Mouse (Mus musculus): ENCODE results near the gene Col6a6. TPM values are rescaled to one million over a fixed set of nuclear protein-coding genes. Genes with fewer than 3 reads are reported as not detected.

Gene Col6a6
- polyA plus RNA-seq, 1 experiment from 2014 or later: 0.83 TPM

DNA sequence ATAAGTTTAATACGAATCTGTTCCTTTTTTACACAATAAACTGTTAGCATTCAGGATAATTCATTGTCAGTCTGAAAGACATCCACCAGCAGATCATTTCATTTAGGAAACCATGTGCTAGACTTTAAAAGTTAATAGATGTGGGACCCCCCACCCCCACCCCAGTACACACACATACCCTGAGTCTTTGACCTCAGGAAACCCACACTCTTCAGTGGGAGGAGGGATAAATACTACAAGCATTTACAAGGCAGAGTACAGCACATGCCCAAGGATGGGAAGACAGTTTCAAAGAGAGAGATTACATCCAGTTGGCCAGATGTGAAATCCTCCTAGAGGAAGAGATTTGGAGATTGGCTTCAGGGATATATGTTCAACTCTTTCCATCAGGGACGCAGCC, 87.5 kb downstream of the Col6a6 start:
- no peaks in the 10 kb centered on the region for H3K9me3 ChIP-seq (ENCODE audit: control insufficient read depth, low read length)
- no peaks in the 10 kb centered on the region for H3K4me1 ChIP-seq (ENCODE audit: control insufficient read depth, insufficient read depth, low read length)
- no peak overlapping the region for H3K4me2 ChIP-seq (replicated peaks; ENCODE audit: low read depth, low read length)
- H3K4me3 ChIP-seq (ENCODE audit: low read length): no peak overlapping the region
- no peaks in the 10 kb centered on the region for H3K27me3 ChIP-seq (ENCODE audit: control insufficient read depth, insufficient read depth, low read length)
- no peak overlapping the region for H3K27ac ChIP-seq (ENCODE audit: low read depth, low read length)
- 70% methylated on average over 2 of the region's 2 CpGs for WGBS
- H3K36me3 ChIP-seq (ENCODE audit: control insufficient read depth, insufficient read depth, low read length): no peaks in the 10 kb centered on the region
- no peak overlapping the region for H3K9ac ChIP-seq (ENCODE audit: low read depth, low read length)
- no peak for ATAC-seq (ENCODE audit: low FRiP score, low TSS enrichment)

- no peak overlapping the region for H3K4me3 ChIP-seq (ENCODE audit: low read length)
- H3K9ac ChIP-seq (ENCODE audit: low read depth, low read length): no peak overlapping the region
- no peak overlapping the region for H3K27ac ChIP-seq (ENCODE audit: low read depth, low read length)
- 86% methylated on average over 9 of the region's 9 CpGs for WGBS
- ATAC-seq (ENCODE audit: low FRiP score, low TSS enrichment): no peak
- H3K9me3 ChIP-seq (ENCODE audit: control insufficient read depth, low read length): no peaks in the 10 kb centered on the region
- H3K4me1 ChIP-seq (ENCODE audit: control insufficient read depth, insufficient read depth, low read length): no peaks in the 10 kb centered on the region
- no peak overlapping the region for H3K4me2 ChIP-seq (replicated peaks; ENCODE audit: low read depth, low read length)
- no peaks in the 10 kb centered on the region for H3K27me3 ChIP-seq (ENCODE audit: control insufficient read depth, insufficient read depth, low read length)
- H3K36me3 ChIP-seq (ENCODE audit: control insufficient read depth, insufficient read depth, low read length): no peaks in the 10 kb centered on the region
Measured at GRCm38 (mm10) chr9:105739446-105739845, 88.5 kb downstream of the Col6a6 start.

DNA sequence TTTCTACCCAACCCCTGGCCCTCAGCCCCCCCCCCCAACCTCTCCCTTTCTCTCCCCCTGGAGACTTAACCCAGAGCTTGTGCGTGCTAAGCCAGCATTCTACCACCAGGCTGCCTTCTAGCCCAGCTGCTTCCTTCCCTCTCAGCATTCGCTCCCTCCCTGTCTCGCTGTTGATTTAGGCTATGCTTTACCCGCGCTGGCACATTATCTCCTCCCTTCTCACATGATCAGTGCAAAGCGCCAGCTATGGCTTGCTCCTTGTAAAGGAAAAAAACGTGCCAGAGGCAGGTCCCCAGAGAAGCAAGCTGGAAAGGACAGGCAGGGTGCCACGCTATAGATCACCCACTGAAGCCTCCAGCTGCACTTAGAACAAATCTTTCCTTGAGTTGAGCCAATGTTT, 90.5 kb downstream of the Col6a6 start:
- 0 out of 2 replicates have a peak, but pooled peaks have one; percentile 39 for ATAC-seq (ENCODE audit: low FRiP score, low TSS enrichment)
- Histone ChIP-seq H3K9me3 (ENCODE audit: control insufficient read depth, low read length) (no peaks in the 10 kb centered on the region), H3K9ac (ENCODE audit: low read depth, low read length) (no peak overlapping the region), H3K27me3 (ENCODE audit: control insufficient read depth, insufficient read depth, low read length) (no peaks in the 10 kb centered on the region), H3K4me3 (ENCODE audit: low read length) (no peak overlapping the region), H3K36me3 (ENCODE audit: control insufficient read depth, insufficient read depth, low read length) (no peaks in the 10 kb centered on the region), H3K4me2 (replicated peaks; ENCODE audit: low read depth, low read length) (no peak overlapping the region; the same call in 1 of the 2 replicates), H3K27ac (ENCODE audit: low read depth, low read length) (no peak overlapping the region), H3K4me1 (ENCODE audit: control insufficient read depth, insufficient read depth, low read length) (no peaks in the 10 kb centered on the region)
- WGBS: 42% methylated on average over 8 of the region's 8 CpGs

- no peak overlapping the region for H3K4me3 ChIP-seq (ENCODE audit: low read length)
- no peaks in the 10 kb centered on the region for H3K4me1 ChIP-seq (ENCODE audit: control insufficient read depth, insufficient read depth, low read length)
- no peak overlapping the region for H3K27ac ChIP-seq (ENCODE audit: low read depth, low read length)
- no peak overlapping the region for H3K4me2 ChIP-seq (replicated peaks; ENCODE audit: low read depth, low read length)
- H3K27me3 ChIP-seq (ENCODE audit: control insufficient read depth, insufficient read depth, low read length): no peaks in the 10 kb centered on the region
- no peak overlapping the region for H3K9ac ChIP-seq (ENCODE audit: low read depth, low read length)
- no peaks in the 10 kb centered on the region for H3K9me3 ChIP-seq (ENCODE audit: control insufficient read depth, low read length)
- ATAC-seq (ENCODE audit: low FRiP score, low TSS enrichment): no peak
- no peaks in the 10 kb centered on the region for H3K36me3 ChIP-seq (ENCODE audit: control insufficient read depth, insufficient read depth, low read length)
- WGBS: 85% methylated on average over 5 of the region's 5 CpGs
Measured at GRCm38 (mm10) chr9:105735195-105735594, 92.8 kb downstream of the Col6a6 start.

GRCm38 (mm10) chr9:105734651-105735050, 93.3 kb downstream of the Col6a6 start:
- Histone ChIP-seq H3K9me3 (ENCODE audit: control insufficient read depth, low read length) (no peaks in the 10 kb centered on the region), H3K27me3 (ENCODE audit: control insufficient read depth, insufficient read depth, low read length) (no peaks in the 10 kb centered on the region), H3K36me3 (ENCODE audit: control insufficient read depth, insufficient read depth, low read length) (no peaks in the 10 kb centered on the region), H3K4me1 (ENCODE audit: control insufficient read depth, insufficient read depth, low read length) (no peaks in the 10 kb centered on the region), H3K4me2 (replicated peaks; ENCODE audit: low read depth, low read length) (no peak overlapping the region), H3K9ac (ENCODE audit: low read depth, low read length) (no peak overlapping the region), H3K27ac (ENCODE audit: low read depth, low read length) (no peak overlapping the region), H3K4me3 (ENCODE audit: low read length) (no peak overlapping the region)
- ATAC-seq (ENCODE audit: low FRiP score, low TSS enrichment): no peak
- 63% methylated on average over 2 of the region's 2 CpGs for WGBS

DNA sequence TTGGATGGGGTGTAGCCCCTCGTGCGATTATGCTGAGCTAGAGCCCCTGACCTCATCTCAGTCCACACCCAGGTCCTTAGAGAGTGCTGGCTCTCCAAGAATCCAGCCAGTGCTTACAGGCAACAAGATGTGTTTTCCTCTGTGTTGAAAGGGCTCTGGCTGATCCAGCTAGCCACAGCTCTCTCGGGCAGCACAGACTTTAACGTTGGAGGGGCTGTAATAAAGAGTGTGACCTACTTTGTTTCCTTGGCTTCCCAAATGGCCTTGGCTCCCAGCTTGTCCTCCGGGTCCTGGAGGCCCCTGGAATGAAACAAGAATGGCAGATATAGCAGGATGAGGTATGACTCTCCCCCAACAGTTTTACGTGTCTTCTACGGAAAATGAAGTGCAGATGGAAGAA, 96.0 kb downstream of the Col6a6 start:
- Histone ChIP-seq H3K36me3 (ENCODE audit: control insufficient read depth, insufficient read depth, low read length) (no peaks in the 10 kb centered on the region), H3K9ac (ENCODE audit: low read depth, low read length) (no peak overlapping the region), H3K4me3 (ENCODE audit: low read length) (no peak overlapping the region), H3K27ac (ENCODE audit: low read depth, low read length) (no peak overlapping the region), H3K27me3 (ENCODE audit: control insufficient read depth, insufficient read depth, low read length) (no peaks in the 10 kb centered on the region), H3K4me1 (ENCODE audit: control insufficient read depth, insufficient read depth, low read length) (no peaks in the 10 kb centered on the region), H3K9me3 (ENCODE audit: control insufficient read depth, low read length) (no peaks in the 10 kb centered on the region), H3K4me2 (replicated peaks; ENCODE audit: low read depth, low read length) (no peak overlapping the region)
- no peak for ATAC-seq (ENCODE audit: low FRiP score, low TSS enrichment)
- WGBS: 43% methylated on average over 7 of the region's 7 CpGs

GRCm38 (mm10) chr9:105720430-105720829, 107.5 kb downstream of the Col6a6 start:
- Histone ChIP-seq H3K9ac (ENCODE audit: low read depth, low read length) (no peak overlapping the region), H3K4me2 (replicated peaks; ENCODE audit: low read depth, low read length) (no peak overlapping the region), H3K9me3 (ENCODE audit: control insufficient read depth, low read length) (no peaks in the 10 kb centered on the region), H3K27ac (ENCODE audit: low read depth, low read length) (no peak overlapping the region; the same call in 1 of the 2 replicates), H3K36me3 (ENCODE audit: control insufficient read depth, insufficient read depth, low read length) (no peaks in the 10 kb centered on the region), H3K4me1 (ENCODE audit: control insufficient read depth, insufficient read depth, low read length) (no peaks in the 10 kb centered on the region), H3K27me3 (ENCODE audit: control insufficient read depth, insufficient read depth, low read length) (no peaks in the 10 kb centered on the region), H3K4me3 (ENCODE audit: low read length) (no peak overlapping the region)
- 85% methylated on average over 4 of the region's 4 CpGs for WGBS
- no peak for ATAC-seq (ENCODE audit: low FRiP score, low TSS enrichment)

DNA sequence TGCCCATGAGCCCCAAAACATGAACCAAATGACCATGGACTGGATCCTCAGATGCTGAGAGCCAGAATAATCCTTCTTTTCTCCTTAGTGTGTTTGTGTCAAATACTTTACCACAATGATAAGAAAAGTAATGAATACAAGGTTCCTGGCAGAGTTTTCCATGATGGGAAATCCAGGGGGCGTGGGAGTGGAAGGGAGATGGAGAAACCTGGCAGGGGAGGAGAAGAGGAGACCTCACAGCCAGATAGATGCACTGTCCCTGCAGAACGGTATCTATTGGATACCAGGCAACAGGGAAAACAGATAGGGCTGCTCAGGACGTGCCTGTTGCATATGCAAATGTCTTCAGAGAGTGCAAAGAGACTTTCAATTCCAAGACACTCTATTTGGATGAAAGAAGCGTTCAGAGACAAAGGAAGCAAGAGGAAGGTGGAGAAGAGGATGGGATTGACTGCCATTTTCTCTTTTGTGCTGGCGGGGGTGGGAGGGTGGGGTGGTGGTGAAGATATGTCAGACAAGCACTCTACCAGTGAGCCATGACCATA, 108.0 kb downstream of the Col6a6 start:
- Histone ChIP-seq H3K27me3 (ENCODE audit: control insufficient read depth, insufficient read depth, low read length) (no peaks in the 10 kb centered on the region), H3K9me3 (ENCODE audit: control insufficient read depth, low read length) (no peaks in the 10 kb centered on the region), H3K9ac (ENCODE audit: low read depth, low read length) (no peak overlapping the region), H3K4me1 (ENCODE audit: control insufficient read depth, insufficient read depth, low read length) (no peaks in the 10 kb centered on the region), H3K4me3 (ENCODE audit: low read length) (no peak overlapping the region), H3K36me3 (ENCODE audit: control insufficient read depth, insufficient read depth, low read length) (no peaks in the 10 kb centered on the region), H3K27ac (ENCODE audit: low read depth, low read length) (no peak overlapping the region; the same call in 1 of the 2 replicates), H3K4me2 (replicated peaks; ENCODE audit: low read depth, low read length) (no peak overlapping the region)
- ATAC-seq (ENCODE audit: low FRiP score, low TSS enrichment): no peak
- WGBS: 61% methylated on average over 5 of the region's 5 CpGs

GRCm38 (mm10) chr9:105719367-105719766, 108.6 kb downstream of the Col6a6 start:
- Histone ChIP-seq H3K4me1 (ENCODE audit: control insufficient read depth, insufficient read depth, low read length) (no peaks in the 10 kb centered on the region), H3K36me3 (ENCODE audit: control insufficient read depth, insufficient read depth, low read length) (no peaks in the 10 kb centered on the region), H3K9ac (ENCODE audit: low read depth, low read length) (no peak overlapping the region), H3K27me3 (ENCODE audit: control insufficient read depth, insufficient read depth, low read length) (no peaks in the 10 kb centered on the region), H3K4me3 (ENCODE audit: low read length) (no peak overlapping the region), H3K27ac (ENCODE audit: low read depth, low read length) (no peak overlapping the region), H3K4me2 (replicated peaks; ENCODE audit: low read depth, low read length) (no peak overlapping the region), H3K9me3 (ENCODE audit: control insufficient read depth, low read length) (no peaks in the 10 kb centered on the region)
- no peak for ATAC-seq (ENCODE audit: low FRiP score, low TSS enrichment)
- WGBS: 85% methylated on average over 7 of the region's 7 CpGs

Data from kidney, embryonic 14.5 days (tissue).